In genomic region chr11:46145163-46145875, GRCm38 (mm10) we compare ENCODE assay signal across 24 mouse cellular contexts. TPM values are rescaled to one million over a fixed set of nuclear protein-coding genes. Genes with fewer than 3 reads are reported as not detected.
"Had no signal": no experiment of that assay in that cellular context is flagged by ENCODE, and none has a peak within 500 bp of the region (broad histone marks: within the 10 kb centered on the region; RNA-seq: fewer than 3 reads in every experiment).

No protein-coding gene starts in this region.

- H3K36me3 ChIP-seq: liver, embryonic 13.5 days had no signal

- H3K4me2 ChIP-seq: kidney, embryonic 15.5 days; liver, embryonic 13.5 days; lung, embryonic 14.5 days; midbrain, embryonic 12.5 days; neural tube, embryonic 12.5 days; neural tube, embryonic 15.5 days had no signal

- H3K9ac ChIP-seq: kidney, embryonic 15.5 days; liver, embryonic 13.5 days; lung, embryonic 14.5 days; midbrain, embryonic 12.5 days; neural tube, embryonic 12.5 days; neural tube, embryonic 15.5 days had no signal

- H3K4me1 ChIP-seq: kidney, embryonic 15.5 days; liver, embryonic 13.5 days; midbrain, embryonic 12.5 days; neural tube, embryonic 12.5 days; neural tube, embryonic 15.5 days had no signal

- H3K4me3 ChIP-seq: kidney, embryonic 15.5 days; left cerebral cortex, adult 2 months; liver, embryonic 13.5 days; midbrain, embryonic 12.5 days; neural tube, embryonic 12.5 days; neural tube, embryonic 15.5 days had no signal

- ATAC-seq: intestine, postnatal 0 days; lung, postnatal 0 days; midbrain, embryonic 16.5 days had no signal

- DNase-seq: kidney, adult 2 months; kidney, postnatal 10 days; kidney, postnatal 36 days; layer of hippocampus, postnatal 36 days; liver, embryonic 13.5 days; lung, embryonic 14.5 days; right cerebral cortex, adult 18-20 months; right cerebral cortex, postnatal 14 days; right cerebral cortex, postnatal 4 days; thymus, adult 2 months; thymus, postnatal 14 days; thymus, postnatal 4 days had no signal

- H3K9me3 ChIP-seq: kidney, embryonic 15.5 days; liver, embryonic 13.5 days; midbrain, embryonic 12.5 days; neural tube, embryonic 12.5 days; neural tube, embryonic 15.5 days had no signal

- H3K27ac ChIP-seq: kidney, embryonic 15.5 days; left cerebral cortex, adult 2 months; liver, embryonic 13.5 days; macrophage; midbrain, embryonic 12.5 days; neural tube, embryonic 12.5 days; neural tube, embryonic 15.5 days; stomach, postnatal 0 days had no signal

- H3K27me3 ChIP-seq: kidney, embryonic 15.5 days; liver, embryonic 13.5 days; midbrain, embryonic 12.5 days; neural tube, embryonic 12.5 days; neural tube, embryonic 15.5 days had no signal

RNA-seq across cellular contexts. Expression of gene Nipal4, which starts 21.0 kb away (rescaled TPM):
- total RNA-seq: liver, adult 2 months; megakaryocyte, adult 5-6 weeks had no signal
- polyA plus RNA-seq: liver, adult 2 months; macrophage had no signal
